Mouse (Mus musculus): ENCODE results near the gene Eogt. TPM values are rescaled to one million over a fixed set of nuclear protein-coding genes. Genes with fewer than 3 reads are reported as not detected.

Eogt gene
- 10 to 100 TPM; 18.6 to 20.9 TPM for total RNA-seq (2021)

DNA sequence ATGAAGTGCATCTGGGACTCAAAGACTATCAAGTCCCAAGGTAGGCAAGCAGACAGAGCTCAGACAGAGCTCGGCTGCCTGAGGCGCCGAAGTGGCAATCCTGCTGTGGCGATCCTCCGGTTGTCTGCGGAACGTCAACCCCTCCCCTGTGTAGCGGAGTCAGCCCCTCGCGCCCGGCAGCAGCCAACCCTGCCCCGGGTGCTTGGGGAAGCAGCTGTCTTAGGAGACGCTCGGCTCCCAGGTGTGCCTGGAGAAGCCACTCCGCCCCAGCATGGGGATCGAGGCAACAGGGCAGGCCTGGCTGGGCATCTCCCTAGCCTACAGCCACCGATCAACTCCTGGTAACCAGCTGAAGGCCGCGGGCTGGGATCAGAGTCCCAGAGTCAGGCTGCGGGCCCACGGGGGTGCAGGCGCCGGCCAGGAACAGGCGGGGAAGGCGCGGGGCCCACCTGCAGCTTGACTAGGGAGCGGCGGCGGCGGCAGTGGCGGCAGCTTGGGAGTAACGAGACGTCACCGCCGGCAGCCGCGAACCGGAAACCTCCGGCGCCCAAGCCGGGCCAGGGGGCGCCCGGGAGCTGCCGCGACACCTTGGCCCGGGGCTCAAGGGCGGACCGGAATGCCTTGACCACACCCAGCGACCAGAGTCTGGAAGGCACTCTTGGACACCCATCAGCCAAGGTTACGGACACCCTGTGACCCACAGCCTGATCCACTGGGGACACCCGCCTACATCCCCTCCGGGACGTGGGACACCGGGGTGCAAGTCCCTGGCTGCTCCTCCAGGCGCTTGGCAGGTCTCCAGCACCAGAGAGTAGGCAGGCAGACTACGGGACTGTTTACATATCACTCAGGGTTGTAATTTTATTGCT lies at the start of gene Eogt:
Gene Eogt, minus strand, starts transcription at position 800 of the 869 bp plus-strand sequence.
- intact Hi-C loops (cut with DNase I) = loop anchor here (5.0 kb wide), 1 partner anchor 379 kb away; no protein-coding TSS in a partner anchor
- peak; percentile 86 to 89 for DNase-seq

DNA sequence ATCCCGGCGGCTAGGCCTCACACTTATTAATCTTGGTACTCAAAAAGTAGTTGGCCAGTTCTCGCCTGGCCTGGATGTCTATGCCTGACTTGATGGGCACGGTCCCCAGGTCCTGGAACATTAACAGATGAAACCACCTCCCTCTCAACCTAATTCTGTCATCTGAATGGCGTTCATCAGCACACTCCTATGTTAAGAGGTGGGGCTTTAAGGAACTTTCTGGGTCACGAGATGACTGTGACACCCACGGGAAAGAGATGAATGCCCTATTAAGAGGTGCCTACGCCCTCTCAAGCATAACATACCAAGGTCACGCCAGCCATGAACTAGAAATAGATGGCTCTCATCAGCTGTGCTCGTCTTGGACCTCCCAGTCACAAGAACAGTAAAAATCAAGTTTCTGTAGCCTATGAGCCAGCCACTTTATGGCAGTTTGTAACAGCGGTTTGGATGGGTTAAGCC lies 30.4 kb upstream of the Eogt start:
- no peak for DNase-seq
- intact Hi-C loops (cut with DNase I) = loop anchor here (1.0 to 10.0 kb wide), 3 partner anchors 24 to 235 kb away; no protein-coding TSS in a partner anchor

- peak; percentile 95 to 96 for DNase-seq
- intact Hi-C loops (cut with DNase I) = loop anchor here (1.0 to 10.0 kb wide), 3 partner anchors 25 to 236 kb away; no protein-coding TSS in a partner anchor
These were observed 29.7 kb upstream of the Eogt start, which contains the start of gene Tmf1 for GRCm38 (mm10) chr6:97178491-97179366. Gene Tmf1 (minus strand): TSS chr6:97179122.

GRCm38 (mm10) chr6:97175716-97176115 lies 26.7 kb upstream of the Eogt start:
- intact Hi-C loops (cut with DNase I) = loop anchor here (5.0 to 10.0 kb wide), 2 partner anchors 62 to 239 kb away; no protein-coding TSS in a partner anchor
- peak; percentile 10 to 11 for DNase-seq

GRCm38 (mm10) chr6:97150156-97150555 lies 1.2 kb upstream of the Eogt start:
- DNase-seq = no peak
- intact Hi-C loops (cut with DNase I) = no loop called here

DNA sequence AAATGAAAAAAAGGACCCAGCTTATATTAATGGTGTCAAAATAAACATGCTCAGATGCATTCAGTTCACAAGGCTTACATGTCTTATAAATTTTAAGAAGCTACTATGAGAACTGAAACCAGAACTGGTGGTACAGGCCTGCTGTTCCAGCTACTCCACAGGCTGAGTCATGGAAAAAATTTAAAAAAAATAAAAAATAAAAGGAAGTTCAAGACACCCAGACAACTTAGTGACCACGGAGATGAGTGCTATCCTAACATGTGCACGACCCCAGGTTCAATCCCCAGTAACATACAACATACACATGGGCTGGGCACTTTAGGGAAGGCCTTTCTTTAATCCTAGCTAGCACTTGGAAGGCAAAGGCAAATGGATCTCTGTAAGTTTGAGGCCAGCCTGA lies 739 bp upstream of the Eogt start:
- no peak for DNase-seq
- intact Hi-C loops (cut with DNase I) = loop anchor here (5.0 kb wide), 1 partner anchor 378 kb away; no protein-coding TSS in a partner anchor

GRCm38 (mm10) chr6:97147755-97148382 lies 1.1 kb downstream of the Eogt start:
- peak; percentile 57 to 77 for DNase-seq
- intact Hi-C loops (cut with DNase I) = loop anchor here (5.0 kb wide), 1 partner anchor 379 kb away; no protein-coding TSS in a partner anchor

GRCm38 (mm10) chr6:97145156-97145555 lies 3.8 kb downstream of the Eogt start:
- peak; percentile 57 to 63 for DNase-seq
- intact Hi-C loops (cut with DNase I) = loop anchor here (5.0 kb wide), 1 partner anchor 382 kb away; no protein-coding TSS in a partner anchor

GRCm38 (mm10) chr6:97144359-97144758 lies 4.6 kb downstream of the Eogt start:
- DNase-seq = peak; percentile 24 to 40
- intact Hi-C loops (cut with DNase I) = no loop called here

DNA sequence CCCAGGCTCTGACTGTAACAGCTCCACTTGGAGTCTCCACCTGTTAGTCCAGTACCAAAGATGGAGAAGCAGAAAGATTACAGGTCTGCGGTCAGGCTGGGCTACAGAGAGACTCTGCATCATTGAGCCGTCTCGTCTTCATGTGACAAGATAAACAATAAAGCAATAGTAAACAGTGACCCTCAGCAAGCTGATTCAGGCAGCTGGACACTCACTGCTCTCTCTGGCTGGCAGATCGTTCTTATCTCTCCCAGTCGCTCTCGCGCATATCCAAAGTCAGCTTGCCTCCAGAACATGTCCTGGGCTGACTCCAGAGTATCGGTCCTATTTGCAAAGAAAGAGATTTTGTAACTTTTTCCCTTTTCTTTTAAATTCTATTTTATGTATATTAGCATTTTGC lies 6.4 kb downstream of the Eogt start:
- DNase-seq = peak in 1 of 2 experiments; percentile 7
- intact Hi-C loops (cut with DNase I) = no loop called here

DNA sequence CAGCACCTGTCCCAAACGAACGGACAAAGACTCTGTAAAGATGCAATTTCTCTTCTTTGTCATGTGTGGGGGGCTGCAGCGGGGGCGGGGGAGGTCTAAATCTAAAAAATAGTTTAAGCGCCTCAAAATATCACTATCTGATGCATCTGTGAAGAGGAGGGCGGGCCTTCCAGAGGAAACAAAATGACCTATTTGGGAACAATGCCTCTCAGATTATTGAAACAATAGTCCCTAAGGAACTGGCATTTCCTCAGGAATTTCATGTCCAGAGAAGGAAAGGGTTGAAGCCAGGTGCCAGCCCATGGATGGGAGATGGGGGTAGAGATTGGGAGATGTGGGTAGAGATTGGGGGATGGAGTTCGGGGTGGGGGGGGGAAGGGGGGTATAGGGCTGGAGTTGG lies 7.2 kb downstream of the Eogt start:
- intact Hi-C loops (cut with DNase I) = no loop called here
- no peak for DNase-seq

DNA sequence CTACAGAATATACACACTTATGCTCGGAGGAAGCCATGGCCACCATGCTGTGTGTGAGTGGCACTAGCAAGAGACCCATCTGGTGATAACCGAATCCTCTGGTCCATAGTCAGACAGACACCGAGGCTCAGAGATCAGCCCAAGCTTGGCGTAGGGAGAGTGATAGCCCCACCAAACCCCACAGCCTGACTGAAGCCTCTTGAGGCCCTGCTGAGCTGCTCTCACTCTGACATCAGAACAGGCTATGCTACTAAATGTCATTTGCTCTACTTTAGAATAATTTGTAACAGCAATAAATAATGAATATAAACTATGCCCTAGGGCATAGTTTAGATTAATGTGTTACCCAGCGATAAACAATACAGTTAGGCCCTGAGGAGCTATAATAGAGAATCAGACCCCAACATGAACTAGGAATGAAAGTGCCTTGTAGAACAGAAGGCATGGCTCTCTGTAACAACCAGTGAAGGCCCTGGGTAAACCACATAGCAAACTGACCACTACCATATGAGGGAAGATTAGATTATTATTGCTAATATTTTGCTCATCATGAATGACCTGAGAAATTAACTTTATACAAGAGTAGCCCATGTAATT lies 16.2 kb downstream of the Eogt start:
- intact Hi-C loops (cut with DNase I) = no loop called here
- DNase-seq = no peak

DNA sequence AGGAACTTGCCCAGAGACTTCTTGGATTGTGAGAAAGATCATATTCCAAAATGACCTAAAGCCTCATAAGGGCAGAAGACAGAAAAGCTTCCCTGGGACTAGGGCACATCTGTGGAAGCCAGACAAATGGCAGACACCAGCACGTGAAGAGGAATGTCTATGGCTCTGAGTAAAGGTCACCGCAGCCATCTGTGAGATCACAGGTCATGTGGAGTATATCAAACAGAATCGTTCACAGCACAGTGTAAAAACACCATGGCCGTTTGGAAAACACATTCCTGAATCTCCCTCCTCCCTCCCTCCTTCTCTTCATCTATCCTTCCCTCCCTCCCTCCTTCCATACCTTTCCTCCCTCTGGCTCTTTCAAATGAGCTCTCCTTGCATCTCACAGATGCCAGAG lies 17.2 kb downstream of the Eogt start:
- intact Hi-C loops (cut with DNase I) = no loop called here
- DNase-seq = no peak

DNA sequence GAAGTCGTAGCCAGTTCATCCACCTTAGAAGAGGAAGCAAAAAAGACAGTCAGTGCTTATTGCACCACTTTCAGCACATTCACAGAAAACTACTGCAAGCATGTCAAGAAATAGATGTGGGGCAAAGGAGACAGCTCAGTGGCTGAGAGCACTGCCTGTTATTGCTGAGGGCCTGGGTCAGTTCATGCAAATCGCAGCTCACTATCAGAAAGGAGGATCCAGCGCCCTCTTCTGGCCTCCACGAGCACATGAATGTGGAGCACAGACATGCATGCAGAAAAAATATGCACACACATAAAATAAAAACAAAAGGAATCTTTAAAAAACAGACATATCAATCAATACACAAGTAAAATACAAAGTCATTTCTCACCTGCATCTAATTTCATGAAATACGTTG lies 18.0 kb downstream of the Eogt start:
- DNase-seq = no peak
- intact Hi-C loops (cut with DNase I) = no loop called here

DNA sequence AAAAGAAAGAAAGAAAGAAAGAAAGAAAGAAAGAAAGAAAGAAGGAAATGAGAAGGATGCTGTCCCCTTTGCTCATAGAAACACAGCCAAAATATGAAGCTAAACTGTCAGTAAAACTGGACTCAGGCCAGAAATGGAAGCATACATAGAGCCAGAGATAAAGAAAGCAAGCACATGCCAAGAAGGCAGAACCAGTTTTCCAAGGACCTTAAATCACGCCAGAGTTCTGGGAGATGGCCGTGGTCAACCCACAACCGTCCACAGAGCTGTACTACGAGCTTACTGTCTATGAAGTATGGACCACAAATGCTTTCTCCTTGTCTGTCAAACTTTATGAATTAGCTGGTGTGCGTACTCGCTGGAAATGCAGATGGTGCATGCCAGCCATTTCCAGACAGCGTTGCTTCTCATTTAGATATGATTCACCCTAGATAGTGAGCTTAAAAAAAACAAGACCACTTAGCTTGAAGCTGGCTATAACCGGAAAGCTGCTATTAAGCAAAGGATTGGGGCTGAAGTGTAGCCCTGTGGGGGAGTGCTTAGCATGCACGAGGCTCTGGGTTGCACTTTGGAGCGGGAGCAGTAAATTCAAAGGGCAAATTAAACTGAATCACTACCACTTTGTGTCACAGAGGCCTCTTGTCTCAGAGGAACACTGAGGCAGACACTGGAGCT lies 24.5 kb downstream of the Eogt start:
- intact Hi-C loops (cut with DNase I) = no loop called here
- DNase-seq = peak in 1 of 2 experiments; percentile 28

- intact Hi-C loops (cut with DNase I) = no loop called here
These were observed 28.1 kb downstream of the Eogt start for GRCm38 (mm10) chr6:97120922-97121321.

DNA sequence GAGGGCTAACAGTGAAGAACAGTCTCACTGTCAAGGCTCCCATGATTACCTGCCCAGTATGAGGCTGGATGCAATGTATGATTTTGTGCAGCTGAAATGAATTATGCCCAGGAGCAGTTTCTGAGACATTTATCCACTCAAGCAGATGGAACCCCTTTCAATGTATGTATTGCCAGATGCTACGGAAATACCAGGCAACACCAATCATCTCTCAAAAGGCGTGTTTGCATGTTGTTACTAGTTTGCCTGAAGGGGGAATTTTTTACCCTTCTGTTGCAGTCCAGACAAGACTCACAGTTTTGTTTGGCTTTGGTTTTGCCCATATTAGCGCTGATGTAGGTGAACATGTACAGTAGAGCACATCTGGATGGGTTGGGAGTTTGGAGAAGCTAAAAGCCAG lies 30.7 kb downstream of the Eogt start:
- intact Hi-C loops (cut with DNase I) = no loop called here
- no peak for DNase-seq

More at GRCm38 (mm10) chr6:97120922-97121321, 28.1 kb downstream of the Eogt start:
- DNase-seq = no peak

GRCm38 (mm10) chr6:97116896-97117295 lies 32.1 kb downstream of the Eogt start:
- intact Hi-C loops (cut with DNase I) = no loop called here
- DNase-seq = no peak

GRCm38 (mm10) chr6:97114821-97115220 lies 34.2 kb downstream of the Eogt start:
- intact Hi-C loops (cut with DNase I) = no loop called here
- DNase-seq = no peak
